Mouse (Mus musculus) erythroblast, embryonic 14.5 days (primary cell): ENCODE measurements around the gene Enpp5.

Experiments
- GATA1 ChIP-seq: IDR thresholded peaks from 2 replicates; pipeline ENCODE4 v1.6.1; 2012; ENCODE audit warnings: low read length, inconsistent platforms, mixed read lengths
- TAL1 ChIP-seq: IDR thresholded peaks from 3 replicates; pipeline ENCODE4 v1.6.1; 2012; ENCODE audit warnings: low read length, inconsistent platforms, mixed read lengths

- TF ChIP-seq TAL1 (no peak), GATA1 (no peak)
Observed at GRCm38 (mm10) chr17:44101961-44102360, 23.3 kb downstream of the Enpp5 start.
